Mouse (Mus musculus) frontal cortex, adult 2 months (tissue): ENCODE measurements around the gene Ubl3. TPM values are rescaled to one million over a fixed set of nuclear protein-coding genes. Genes with fewer than 3 reads are reported as not detected.

Experiments used
- DNase-seq, 2 experiments: peaks; one replicate each; pipeline ENCODE4 v3.0.0; 2022; ENCODE audit warnings: low spot score in 1 of 2; ENCODE audit errors: extremely low spot score in 1 of 2
- polyA plus RNA-seq: library from polyadenylated mRNA; depleted of rRNA; stranded (reverse); fragments of >200 nt; gene quantifications from 2 replicates; pipeline ENCODE4 v1.2.3, GENCODE M21; 2012

Gene Ubl3
- polyA plus RNA-seq, 1 experiment = 162 TPM

- no peak for DNase-seq
These were observed 18.7 kb downstream of the Ubl3 start for GRCm38 (mm10) chr5:148533924-148534323.

DNA sequence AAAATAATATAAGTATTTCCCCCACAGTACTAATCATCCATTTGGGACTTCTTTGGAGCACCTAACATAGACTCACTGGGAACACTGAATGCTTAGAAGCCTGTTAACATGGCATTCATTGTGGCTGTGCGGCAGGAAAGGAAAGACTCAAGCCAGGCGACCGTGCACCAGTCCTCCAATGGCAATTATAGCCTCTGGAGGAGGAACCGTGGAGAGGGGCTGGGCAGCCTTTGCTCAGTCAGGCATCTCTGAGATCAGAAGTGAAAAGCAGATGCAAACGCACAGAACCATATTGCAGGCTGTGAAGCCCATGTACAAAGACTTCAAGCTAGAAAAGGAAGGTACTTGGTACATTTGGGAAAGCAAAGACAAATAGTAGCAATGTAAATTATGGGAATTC, 20.4 kb downstream of the Ubl3 start:
- no peak for DNase-seq

DNA sequence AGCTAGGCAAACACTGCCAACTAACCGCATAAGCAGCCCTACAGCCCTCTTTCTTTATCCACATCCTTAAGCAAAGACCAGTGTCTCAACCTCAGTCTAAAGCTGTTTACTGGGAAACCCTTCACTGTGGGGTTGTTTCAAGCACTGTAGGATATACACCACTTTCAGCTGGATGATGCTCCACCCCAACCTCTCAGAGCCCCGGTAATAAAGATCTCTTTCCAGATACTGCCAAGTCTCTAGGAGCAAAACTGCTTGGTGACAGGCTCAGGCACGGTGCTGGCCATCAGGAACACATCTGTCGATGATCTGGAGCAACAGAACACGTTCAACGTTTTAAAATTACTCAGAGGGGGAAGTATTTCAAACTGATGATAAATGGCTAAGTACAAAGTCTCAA, 25.0 kb downstream of the Ubl3 start:
- no peak for DNase-seq

- DNase-seq = no peak
These were observed 26.0 kb downstream of the Ubl3 start for GRCm38 (mm10) chr5:148526631-148527030.

- DNase-seq = no peak
These were observed 29.2 kb downstream of the Ubl3 start for GRCm38 (mm10) chr5:148523202-148523971.

GRCm38 (mm10) chr5:148522378-148522777, 30.2 kb downstream of the Ubl3 start:
- no peak for DNase-seq

- no peak for DNase-seq
These were observed 35.1 kb downstream of the Ubl3 start for GRCm38 (mm10) chr5:148517445-148517844.

DNA sequence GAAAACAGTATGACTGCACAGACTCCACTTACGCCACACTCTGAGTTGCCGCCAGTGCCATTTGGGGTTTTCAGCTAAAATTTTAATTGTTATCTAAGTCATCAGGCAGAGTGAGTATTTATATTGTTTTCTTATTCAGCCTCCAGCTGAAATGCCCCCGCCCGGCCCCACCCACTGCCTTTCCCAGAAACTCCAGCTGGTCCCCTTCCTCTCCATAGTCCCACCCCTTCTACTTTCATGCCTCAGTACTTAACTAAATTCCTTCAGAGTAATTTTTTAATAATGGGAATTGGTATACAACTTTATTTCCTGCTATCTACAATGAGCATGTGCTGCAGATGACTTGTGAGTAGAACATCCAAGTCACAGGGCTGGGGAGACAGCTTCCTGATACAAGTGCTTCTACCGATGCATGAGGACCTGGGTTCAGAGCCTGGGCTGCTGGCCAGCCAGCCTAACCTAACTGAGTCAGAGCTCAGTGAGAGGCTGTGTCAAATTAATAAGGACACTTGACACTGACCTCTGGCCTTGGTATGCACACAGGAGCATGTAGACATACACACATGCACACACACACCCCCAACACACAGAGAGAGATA, 40.4 kb downstream of the Ubl3 start:
- DNase-seq = no peak

- DNase-seq = no peak
These were observed 42.3 kb downstream of the Ubl3 start for GRCm38 (mm10) chr5:148510265-148510664.

- DNase-seq = no peak
These were observed 42.9 kb downstream of the Ubl3 start for GRCm38 (mm10) chr5:148509731-148510130.

DNA sequence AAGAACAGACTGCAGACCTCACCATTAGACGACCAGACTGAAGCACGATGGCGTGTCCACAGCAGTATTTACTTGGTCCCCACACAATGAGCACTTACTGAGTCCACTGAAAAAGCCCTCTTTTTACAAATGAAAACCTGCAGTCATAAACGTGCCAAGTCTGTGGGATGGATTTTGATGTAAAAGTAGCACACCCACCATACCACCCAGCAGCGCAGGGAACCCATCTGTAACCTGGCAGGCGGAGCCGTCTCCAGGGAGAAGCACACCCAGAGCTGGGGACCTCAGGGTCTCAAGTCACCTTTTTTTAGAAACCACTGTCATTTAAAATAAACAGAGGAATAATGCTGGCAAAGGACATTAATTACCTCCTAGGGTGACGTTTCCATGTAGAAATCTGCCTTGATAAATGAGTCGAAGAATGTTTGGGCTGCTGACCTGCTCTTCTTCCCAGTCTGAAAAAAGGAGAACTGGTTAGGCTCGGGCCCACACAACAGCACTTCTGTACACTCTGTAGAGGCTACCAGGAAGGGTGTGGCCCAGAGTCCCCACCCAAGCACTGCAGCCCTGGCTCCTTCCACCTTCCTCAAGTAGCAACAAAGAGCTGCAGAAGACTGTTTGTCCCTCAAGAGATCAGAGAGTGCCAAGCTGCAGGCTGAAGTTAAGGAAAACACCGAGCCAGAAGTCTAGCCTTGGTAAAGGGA, 43.5 kb downstream of the Ubl3 start:
- DNase-seq = peak in 1 of 2 experiments; percentile 48

DNA sequence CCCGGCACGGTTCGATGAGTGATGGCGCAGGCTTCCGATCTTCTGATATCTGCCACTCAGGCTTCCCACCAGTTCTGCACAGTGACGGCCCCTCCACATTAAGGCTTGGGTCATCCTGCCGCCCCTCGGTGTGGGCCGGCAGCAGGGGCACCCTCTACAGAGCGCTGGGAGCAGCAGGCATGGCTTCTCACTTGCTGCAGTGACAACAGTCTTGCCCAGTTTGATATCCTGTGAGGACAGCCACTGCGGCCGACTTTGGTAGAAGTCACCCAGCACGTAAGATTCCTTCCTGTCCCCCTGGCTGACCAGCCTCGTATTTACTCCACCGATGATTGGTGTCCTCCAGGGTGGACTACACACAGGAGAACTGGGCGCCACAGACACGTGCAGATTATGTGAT, 47.2 kb downstream of the Ubl3 start:
- DNase-seq = no peak

DNA sequence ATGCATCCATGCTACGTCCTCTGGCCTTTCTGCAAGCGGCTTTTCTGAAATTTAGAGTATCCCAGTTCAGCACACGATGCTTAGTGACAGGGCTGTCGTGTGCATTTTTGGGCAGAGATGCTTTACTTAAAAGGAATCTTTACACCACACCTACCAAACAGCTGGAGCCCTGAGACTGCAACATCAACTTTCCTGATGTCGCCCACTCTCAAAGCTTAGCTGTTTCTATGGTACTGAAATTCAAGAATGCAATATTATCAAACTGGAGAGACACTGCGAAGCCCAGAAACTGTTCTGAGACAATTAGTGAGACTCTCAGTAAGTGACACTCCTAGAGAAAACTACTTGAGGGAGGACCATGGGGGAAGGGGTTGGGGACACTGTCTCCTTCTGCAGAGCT, 50.4 kb downstream of the Ubl3 start:
- peak in 1 of 2 experiments; percentile 55 for DNase-seq

DNA sequence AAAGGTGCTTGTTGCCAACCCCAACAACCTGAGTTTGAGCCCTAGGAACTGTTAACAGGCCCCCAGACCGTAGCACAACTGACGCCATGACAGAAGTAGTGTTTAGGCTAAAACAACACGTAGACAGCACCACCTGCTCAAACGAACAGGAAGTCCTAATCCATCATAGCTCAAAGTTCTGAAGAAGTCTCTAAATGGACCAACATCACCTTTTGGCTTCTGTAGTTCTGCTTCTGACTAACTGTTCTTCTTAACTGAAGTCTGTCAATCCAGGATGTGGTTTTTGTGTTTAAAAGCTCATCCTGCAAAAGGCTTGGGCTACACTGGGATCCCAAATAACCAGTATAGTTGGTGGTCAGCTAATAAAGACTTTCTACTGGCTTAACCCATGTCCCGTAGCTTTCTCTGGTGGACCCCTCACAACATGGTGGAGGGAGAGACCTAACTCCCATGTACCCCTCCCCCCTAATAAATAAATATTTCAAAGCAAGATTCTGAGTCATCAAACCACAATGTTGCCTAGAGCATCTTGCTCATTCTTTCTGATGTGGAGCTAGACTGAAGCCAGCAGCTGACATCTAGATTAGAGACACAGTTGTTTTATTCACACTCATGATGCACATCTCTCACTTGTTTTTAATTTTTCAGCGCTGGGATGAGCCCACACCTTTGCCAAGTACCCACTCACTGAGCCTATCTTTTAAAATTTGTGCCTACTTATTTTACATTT, 51.2 kb downstream of the Ubl3 start:
- DNase-seq = no peak

DNA sequence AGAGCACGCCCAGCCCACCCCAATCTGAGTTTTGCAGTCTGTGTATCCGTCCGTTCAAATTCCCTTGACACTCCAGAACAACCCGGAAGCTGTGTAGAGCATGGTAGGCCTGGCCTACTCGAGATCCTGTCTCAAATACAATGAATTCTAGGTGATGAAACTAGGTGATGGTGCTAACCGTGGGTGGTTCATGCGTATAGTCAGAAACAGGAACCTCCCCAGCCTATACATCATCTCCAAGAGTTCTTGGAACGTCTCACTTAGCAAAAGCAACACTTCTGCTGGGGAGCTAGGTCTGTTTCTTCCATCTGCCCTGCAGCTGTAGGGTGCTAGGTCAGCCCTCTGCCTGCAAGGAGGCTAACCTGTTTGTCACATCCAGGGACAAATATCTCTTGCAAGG, 52.1 kb downstream of the Ubl3 start:
- no peak for DNase-seq

DNA sequence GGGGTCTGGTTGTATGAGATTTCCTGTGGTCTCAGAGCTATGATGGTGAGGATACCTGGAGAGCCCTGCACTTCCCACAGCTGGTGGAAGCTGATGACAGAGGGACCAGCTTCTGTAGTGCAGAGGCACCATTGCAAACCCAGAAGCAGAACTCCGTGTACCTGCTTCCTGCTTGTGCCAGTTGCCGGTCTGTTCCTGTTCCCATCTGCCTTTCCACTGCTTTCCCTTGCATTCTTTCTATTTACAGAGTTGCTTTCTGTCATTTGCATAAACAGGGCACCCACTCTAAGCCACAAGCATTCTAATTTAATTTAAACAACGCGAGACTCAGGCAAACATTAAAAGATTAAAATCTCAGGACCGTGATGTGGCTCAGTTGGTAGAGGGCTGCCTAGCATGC, 53.0 kb downstream of the Ubl3 start:
- DNase-seq = peak; percentile 49 to 52

DNA sequence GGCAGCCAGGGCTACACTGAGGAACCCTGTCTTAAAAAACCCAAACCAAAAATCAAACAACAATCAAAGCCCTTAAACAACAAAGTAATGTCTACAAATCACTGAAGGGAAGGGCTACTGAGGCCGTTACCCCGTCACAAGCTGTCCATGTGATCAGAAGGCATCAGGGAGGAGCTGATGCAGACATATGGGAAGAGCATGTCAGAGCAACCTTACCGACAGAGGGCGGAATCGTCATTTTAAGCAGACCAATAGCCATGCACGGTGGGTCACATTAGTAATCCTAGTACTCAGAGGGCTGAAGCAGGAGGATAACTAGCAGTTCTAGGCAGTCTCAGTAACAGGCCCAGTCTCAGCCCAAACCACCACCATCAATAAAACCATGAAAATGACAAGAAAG, 56.6 kb downstream of the Ubl3 start:
- DNase-seq = no peak

DNA sequence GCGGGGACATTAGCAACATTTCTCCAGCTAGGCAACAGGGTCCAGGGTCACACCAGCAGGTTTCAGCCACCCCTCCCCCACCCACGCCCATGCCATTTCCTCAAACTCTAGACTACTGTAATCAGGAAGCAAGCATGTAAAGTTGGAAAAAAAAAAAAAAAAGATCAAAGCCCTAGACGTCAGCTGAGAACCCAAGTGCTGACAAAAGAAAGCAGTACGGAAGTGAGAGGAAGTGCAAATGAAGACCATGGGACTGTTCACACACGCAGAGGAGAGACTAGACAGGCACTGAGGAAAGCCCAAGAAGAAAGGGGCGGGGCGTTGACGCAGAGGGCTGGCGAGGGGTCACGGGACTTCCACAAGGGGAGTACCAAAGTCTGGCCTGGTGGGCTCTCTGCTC, 57.4 kb downstream of the Ubl3 start:
- no peak for DNase-seq

GRCm38 (mm10) chr5:148494249-148494648, 58.3 kb downstream of the Ubl3 start:
- DNase-seq = no peak

- no peak for DNase-seq
These were observed 59.6 kb downstream of the Ubl3 start for GRCm38 (mm10) chr5:148493025-148493424.

GRCm38 (mm10) chr5:148490391-148490790, 62.2 kb downstream of the Ubl3 start:
- no peak for DNase-seq
